Mouse (Mus musculus) layer of hippocampus, postnatal 10 days (tissue): ENCODE measurements around the gene Serpina1f. TPM values are rescaled to one million over a fixed set of nuclear protein-coding genes. Genes with fewer than 3 reads are reported as not detected.
"Not testable (repeated sequence)": the region's sequence is repeated elsewhere in the genome, so short reads cannot be mapped to it uniquely, and the experiment has no call there.

Source experiments
- DNase-seq, 2 experiments: peaks; one replicate each; pipeline ENCODE4 v3.0.0; 2021; ENCODE audit warnings: low spot score in 2 of 2
- long read RNA-seq: library from polyadenylated mRNA; stranded (forward); transcript quantifications from one replicate; pipeline ENCODE4 v2.0.0, GENCODE M21; 2023
- total RNA-seq, 2 experiments: library from RNA; stranded (reverse); gene quantifications; 2 replicates each; pipeline ENCODE4 v1.2.3; 2021

The Serpina1f gene
- not detected for total RNA-seq
- long read RNA-seq: 0 reads

DNA sequence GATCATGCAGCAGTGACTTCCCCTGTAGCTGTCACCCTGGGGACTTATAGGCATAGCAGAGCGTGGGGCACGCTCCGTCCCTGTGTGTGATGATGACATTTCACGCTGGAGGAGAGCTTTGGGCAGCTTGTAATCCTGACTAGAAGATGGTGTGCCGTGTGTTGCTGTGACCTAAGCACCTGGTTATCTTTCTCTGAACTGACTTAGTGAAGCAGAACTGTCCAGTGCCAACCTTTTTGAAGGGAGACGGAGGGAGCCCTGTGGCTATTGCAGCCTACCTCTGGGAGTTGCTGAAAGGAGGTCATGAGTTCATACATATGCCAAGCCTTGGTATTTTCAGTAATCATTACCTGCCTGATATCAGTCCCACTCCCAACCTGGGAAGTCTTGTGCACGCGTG, at the start of gene Serpina1f:
TSS of gene Serpina1f (minus strand) at position 101 of the 400 bp plus-strand sequence.
- no peak for DNase-seq

DNA sequence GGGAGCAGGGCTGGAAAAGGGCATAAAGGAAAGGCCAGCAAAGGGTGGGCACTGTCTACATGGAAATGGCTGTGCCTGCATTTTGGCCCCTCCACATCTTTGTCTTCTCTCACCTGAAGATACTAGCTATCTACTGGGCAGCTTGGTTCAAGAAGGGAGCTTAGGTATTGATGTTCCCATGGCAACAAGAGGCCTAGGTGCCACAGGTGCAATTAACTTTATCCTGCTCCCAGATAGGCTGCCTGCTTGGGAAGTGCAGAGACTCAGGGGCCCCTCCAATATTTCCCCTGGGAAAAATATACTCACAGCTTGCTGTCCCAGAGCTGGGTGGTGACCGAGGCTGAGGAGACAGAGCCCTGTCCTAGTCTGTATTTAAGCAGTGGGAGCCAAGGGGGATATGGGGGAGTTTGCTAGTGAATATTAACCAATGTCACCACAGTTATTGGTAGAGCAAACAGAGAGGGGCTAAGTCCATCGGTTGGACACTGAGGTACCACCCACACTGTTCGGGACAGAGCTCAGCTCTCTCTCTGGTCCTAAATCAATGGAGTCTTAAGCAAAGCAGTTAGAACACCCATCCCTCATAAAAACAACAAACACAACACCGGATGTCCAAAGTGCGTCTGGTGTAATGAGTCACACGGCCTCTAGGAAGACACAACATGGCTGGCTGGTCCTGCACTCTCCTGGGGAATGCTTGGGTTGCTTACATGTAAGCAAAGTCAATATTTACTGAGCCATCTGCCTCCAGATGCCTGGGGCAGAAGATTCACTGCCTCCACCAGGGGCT, 42.7 kb upstream of the Serpina1f start:
- DNase-seq: not testable (repeated sequence)

- not testable (repeated sequence) for DNase-seq
Measured at GRCm38 (mm10) chr12:103735566-103735965, 40.2 kb upstream of the Serpina1f start.

DNA sequence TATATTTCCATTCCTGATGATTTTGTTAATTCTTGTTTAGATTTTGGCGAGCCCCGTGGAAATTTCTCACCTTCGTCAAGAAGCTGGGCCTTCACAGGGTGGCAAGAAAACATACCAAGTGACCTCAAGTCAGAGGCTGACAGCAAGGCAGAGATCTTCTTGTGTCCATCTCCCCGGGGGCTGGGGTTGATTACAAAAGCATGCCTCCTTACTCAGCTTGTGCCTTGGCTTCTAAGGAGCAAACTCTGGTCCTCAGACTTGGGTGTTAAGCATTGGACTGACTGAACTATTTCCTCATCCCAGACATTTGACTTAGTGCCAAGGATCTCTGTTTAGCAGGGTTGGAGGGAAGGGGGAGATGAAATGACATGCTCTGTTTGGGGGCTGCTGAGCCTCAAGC, 39.8 kb upstream of the Serpina1f start:
- not testable (repeated sequence) for DNase-seq

- no peak for DNase-seq
Measured at GRCm38 (mm10) chr12:103711537-103711936, 16.2 kb upstream of the Serpina1f start.

GRCm38 (mm10) chr12:103710405-103710804, 15.1 kb upstream of the Serpina1f start:
- DNase-seq: no peak

GRCm38 (mm10) chr12:103706113-103706512, 10.8 kb upstream of the Serpina1f start:
- DNase-seq: no peak

DNA sequence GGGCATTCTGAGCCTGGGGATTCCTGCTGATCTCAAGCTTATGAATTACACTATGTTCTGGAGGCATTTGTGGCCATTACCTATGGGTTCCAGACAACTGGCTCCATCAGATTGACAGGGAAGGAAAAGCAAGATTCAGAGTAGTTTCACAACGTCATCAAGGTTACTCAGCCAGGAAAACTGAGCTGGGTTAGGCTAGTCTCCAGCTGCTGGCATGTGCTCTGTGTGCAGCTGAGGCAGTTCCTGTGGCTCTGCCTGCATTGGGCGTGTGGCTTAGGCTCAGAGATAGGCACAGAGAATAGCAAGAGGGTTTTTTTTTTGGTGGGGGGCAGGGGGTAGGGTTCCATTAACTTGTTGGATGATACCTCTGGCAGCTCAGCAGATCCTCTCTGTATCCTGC, 10.2 kb upstream of the Serpina1f start:
- no peak for DNase-seq

- no peak for DNase-seq
Measured at GRCm38 (mm10) chr12:103700144-103700750, 4.9 kb upstream of the Serpina1f start.

- DNase-seq: no peak
Measured at GRCm38 (mm10) chr12:103688221-103688814, 7.0 kb downstream of the Serpina1f start.

- DNase-seq: no peak
Measured at GRCm38 (mm10) chr12:103687021-103687420, 8.3 kb downstream of the Serpina1f start.

GRCm38 (mm10) chr12:103686050-103686449, 9.3 kb downstream of the Serpina1f start:
- DNase-seq: no peak

DNA sequence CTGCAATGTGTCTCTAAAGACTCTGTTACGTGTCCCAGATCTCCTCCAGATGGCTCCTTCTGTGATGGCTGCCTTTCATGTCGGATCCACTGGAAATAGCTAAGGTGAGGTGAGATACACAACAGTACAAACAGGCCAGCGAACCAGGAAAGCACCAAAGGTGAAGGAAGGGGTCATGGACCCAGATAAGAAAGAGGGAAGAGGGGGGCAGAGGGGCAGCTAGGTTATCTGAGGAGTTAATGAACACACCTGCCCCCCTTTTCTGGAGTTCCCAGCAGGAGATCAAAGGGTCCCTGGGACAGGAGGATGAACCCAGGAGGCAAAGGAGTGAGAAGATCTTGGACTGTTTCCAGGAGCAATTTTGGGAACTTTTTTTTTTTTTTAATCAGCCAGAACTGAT, 9.9 kb downstream of the Serpina1f start:
- DNase-seq: no peak

- no peak for DNase-seq
Measured at GRCm38 (mm10) chr12:103683775-103684174, 11.6 kb downstream of the Serpina1f start.

DNA sequence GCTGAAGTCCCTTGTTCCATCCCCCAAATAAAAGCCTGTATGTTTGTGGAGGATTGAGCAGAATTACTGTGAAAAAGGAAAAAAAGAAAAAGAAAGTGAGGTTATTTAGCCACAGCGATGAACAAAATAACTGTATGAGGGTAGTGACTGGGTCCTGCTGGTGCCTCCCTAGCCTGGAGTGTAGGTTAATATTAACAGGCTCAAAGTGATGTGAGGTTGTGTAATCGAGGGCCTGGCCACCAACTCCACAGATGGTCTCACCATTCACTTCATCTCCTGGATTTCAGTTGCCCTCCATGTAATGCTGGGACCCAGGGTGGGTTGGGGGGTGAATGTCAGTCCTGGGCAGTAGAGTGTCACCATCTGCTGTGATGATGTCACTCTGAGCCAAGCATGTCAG, 13.6 kb downstream of the Serpina1f start:
- no peak for DNase-seq

DNA sequence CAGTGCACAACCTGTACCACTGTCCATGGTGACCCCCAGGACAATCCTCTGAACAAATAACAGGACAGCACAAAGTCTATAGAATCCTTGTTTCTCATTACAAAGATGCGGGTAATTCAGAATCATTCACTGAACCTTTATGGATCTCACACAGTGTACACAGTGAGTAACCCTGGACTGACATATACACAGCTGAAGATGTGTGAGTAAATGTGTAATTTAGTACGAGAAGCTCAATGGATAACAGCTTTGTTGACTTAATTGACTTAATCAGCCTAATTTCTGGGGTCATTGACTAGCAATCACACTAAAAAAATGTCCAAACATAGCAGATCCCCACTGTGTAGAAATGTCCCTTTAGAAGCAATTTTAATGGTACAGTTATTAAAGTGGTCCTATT, 14.2 kb downstream of the Serpina1f start:
- no peak for DNase-seq

DNA sequence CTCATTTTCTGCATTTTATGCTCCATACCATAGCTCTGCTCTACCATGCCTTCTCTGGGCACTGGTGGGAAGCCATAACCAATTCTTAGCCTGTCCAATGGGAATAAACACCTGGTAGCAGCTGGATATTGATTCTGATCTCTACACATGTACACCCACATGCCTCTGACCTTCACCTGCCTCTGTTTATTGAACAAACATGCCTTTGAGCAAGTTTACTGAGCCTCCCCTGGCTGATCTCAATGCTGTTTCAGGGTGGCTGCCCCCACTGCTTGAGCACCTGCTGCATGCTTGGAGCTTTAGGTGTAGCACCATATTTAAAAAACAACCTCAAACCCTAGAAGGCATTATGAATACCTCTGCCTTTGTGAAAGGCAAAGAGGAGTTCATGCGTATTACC, 15.5 kb downstream of the Serpina1f start:
- DNase-seq: not testable (repeated sequence)

DNA sequence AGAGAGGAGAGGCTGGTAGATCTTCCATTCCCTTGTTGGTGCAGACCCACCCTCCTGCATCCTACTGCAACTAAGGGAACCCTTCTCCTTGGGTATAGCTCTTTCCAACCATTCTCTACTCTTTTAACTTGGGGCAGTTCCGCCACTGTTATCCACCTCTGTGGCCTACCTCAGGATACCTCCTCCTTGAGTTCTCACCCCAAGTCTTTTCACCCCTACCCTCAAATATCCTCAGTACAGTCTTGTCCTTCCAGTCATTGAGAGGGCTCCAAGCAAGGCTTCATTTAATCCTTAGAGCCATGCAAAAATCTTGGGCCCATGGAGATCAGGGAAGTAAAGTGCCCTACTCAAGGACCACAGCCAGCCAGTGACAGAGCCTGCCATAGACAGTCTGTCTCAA, 19.3 kb downstream of the Serpina1f start, which contains the start of gene Serpina16:
TSS of gene Serpina16 (minus strand) at position 101 of the 400 bp plus-strand sequence.
- no peak for DNase-seq

DNA sequence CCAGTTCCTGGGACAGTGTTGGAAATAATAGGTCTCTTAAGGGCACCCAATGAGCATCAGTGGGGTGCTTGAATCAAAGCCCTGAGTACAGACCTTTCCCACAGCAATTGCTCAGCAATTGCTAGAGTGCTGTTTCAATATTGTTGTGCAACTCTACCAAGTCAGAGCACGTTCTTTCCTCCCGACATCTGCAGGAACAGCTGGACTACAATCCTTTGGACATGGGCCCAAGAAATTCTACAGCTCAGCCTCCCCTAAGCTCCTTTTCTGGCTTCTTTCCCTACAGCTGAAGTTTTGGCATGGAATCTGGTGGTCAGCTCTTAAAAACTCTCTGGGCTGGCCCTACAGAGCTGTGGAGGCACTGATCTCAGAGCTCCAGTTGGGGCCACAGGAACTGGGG, 22.1 kb downstream of the Serpina1f start:
- DNase-seq: no peak

DNA sequence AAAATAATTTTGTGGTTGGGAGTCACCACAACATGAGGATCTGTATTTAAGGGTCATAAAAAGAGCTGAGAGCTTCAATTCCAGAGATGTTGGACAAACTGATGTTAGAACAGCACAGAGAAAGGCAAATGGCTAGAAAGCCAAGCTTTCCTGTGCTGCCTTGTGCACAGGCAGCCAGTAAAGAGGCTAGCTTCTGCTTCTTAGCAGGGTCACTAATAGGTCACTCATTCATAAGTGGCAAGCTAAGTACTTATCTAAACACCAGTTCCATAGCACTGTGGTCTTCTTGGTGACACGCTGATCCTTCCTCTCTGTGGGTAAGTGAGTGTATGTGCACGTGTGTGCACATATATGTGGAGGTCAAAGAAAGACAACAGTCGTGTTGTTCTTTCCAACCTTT, 23.8 kb downstream of the Serpina1f start:
- no peak for DNase-seq

DNA sequence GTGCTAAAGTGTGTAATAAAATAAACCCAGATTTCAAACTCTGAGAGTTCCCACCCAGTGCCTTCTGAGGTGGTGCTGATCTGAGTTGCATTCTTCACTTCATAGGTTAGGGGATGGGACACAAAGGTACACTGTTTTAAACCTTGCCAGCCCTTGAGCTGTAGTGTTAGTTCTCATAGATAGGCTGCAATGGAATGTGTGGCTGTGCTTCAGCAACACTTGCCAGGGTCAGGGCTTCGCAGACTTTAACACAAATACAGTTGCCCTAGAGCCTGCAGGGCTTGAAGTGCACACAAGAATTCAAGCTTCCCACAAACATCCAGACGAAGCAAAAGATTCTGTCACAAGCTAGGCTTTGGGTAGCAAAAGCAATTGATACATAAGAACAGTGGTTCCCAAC, 24.4 kb downstream of the Serpina1f start:
- DNase-seq: no peak

DNA sequence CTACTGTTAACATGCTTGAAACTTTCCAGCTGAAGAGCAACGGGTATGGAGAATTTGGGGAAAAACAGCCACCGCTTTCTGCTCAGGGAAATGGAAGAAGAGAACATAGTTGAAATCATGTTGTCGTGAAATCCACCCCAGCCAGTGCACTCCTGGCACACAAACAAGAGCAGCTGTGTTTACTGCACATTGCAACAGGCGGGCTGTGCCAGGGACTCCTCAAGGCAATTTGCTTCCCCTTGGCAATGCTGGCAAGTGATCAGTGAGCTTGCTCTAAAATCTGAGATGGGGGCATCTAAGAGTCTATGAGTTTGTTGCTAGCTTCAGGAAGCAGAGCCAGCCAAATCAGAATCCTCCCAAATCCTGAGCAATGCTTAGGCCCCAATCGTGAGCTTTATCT, 25.0 kb downstream of the Serpina1f start:
- DNase-seq: peak; percentile 46 to 59
